Mouse (Mus musculus) heart, postnatal 0 days (tissue): ENCODE measurements at regions not wholly inside any gene's neighbourhood (a gene's known extent, or its start where the extent isn't known, plus 50 kb on each side); places are given as distances from the start of the nearest gene placed in this dataset.

Source experiments
- ATAC-seq: fragments of 200-750 bp; cut with Nextera tagmentation; 2 replicates; pipeline ENCODE4 v1.8.0; 2017; ENCODE audit warnings: low read depth, moderate number of reproducible peaks, moderate library complexity; ENCODE audit not compliant: insufficient read depth
- DNase-seq: peaks from one replicate; pipeline ENCODE4 v3.0.0-alpha.2; 2016; ENCODE audit warnings: low spot score
- H3K27ac ChIP-seq: fragments of 300-500 bp; sonication (generic); 2 replicates; pipeline ENCODE4 v1.5.1; 2014; ENCODE audit warnings: low read depth, mild to moderate bottlenecking
- H3K27me3 ChIP-seq: fragments of 300-500 bp; sonication (generic); 2 replicates; pipeline ENCODE4 v1.6.1; 2014; ENCODE audit warnings: low read length, mixed read lengths; ENCODE audit not compliant: control insufficient read depth, insufficient read depth
- H3K36me3 ChIP-seq: fragments of 300-500 bp; sonication (generic); replicated peaks from 2 replicates; pipeline ENCODE4 v1.6.1; 2014; ENCODE audit warnings: low read length, mixed read lengths; ENCODE audit not compliant: control insufficient read depth, insufficient read depth
- H3K4me1 ChIP-seq: fragments of 300-500 bp; sonication (generic); 2 replicates; pipeline ENCODE4 v1.6.1; 2014; ENCODE audit warnings: antibody characterized with exemption; ENCODE audit not compliant: control insufficient read depth, insufficient read depth
- H3K4me2 ChIP-seq: fragments of 300-500 bp; sonication (generic); 2 replicates; pipeline ENCODE4 v1.6.1; 2014; ENCODE audit warnings: low read depth, mild to moderate bottlenecking, low read length, moderate library complexity
- H3K4me3 ChIP-seq: fragments of 300-500 bp; sonication (generic); 2 replicates; pipeline ENCODE4 v1.5.1; 2014; ENCODE audit warnings: low read depth, low read length
- H3K9ac ChIP-seq: fragments of 300-500 bp; sonication (generic); replicated peaks from 2 replicates; pipeline ENCODE4 v1.6.1; 2014; ENCODE audit warnings: low read depth, low read length, mixed read lengths
- H3K9me3 ChIP-seq: fragments of 300-500 bp; sonication (generic); replicated peaks from 2 replicates; pipeline ENCODE4 v1.6.1; 2016; ENCODE audit warnings: low read length; ENCODE audit not compliant: control insufficient read depth
- CTCF ChIP-seq: IDR thresholded peaks from 2 replicates; pipeline ENCODE4 v1.5.1; 2016; ENCODE audit warnings: antibody characterized with exemption, control low read depth, low read depth
- EP300 ChIP-seq: IDR thresholded peaks from 2 replicates; pipeline ENCODE4 v1.6.1; 2016; ENCODE audit warnings: antibody characterized with exemption, low read depth
- WGBS: fragments of 180-500 bp; shearing (Covaris S2); extraction: QIAGEN DNeasy Blood & Tissue Kit; methylation state at CpG from one replicate; pipeline ENCODE4 v1.1.7; 2014; 5-methylcytosine and 5-hydroxymethylcytosine counted together

- TF ChIP-seq EP300 (no peak), CTCF (no peak)
- DNase-seq: no peak
- H3K36me3 ChIP-seq: no peaks in the 10 kb centered on the region
- no peak overlapping the region for H3K9ac ChIP-seq
- no peak overlapping the region for H3K27ac ChIP-seq
- no peak for ATAC-seq
- H3K4me1 ChIP-seq: no peaks in the 10 kb centered on the region
- no peaks in the 10 kb centered on the region for H3K9me3 ChIP-seq
- no peak overlapping the region for H3K4me2 ChIP-seq
- H3K4me3 ChIP-seq: no peak overlapping the region
- H3K27me3 ChIP-seq: no peaks in the 10 kb centered on the region
Observed at GRCm38 (mm10) chr17:61647576-61647975, 1233.5 kb downstream of the Efna5 start.

- WGBS: 79% methylated on average over 4 of the region's 4 CpGs
Observed at GRCm38 (mm10) chr17:61608286-61608685, 1272.8 kb downstream of the Efna5 start.

GRCm38 (mm10) chr17:61606729-61607481 is 1274.2 kb downstream of the Efna5 start:
- H3K27ac ChIP-seq: no peak overlapping the region
- no peaks in the 10 kb centered on the region for H3K27me3 ChIP-seq
- no peak overlapping the region for H3K4me2 ChIP-seq
- H3K4me1 ChIP-seq: no peaks in the 10 kb centered on the region
- DNase-seq (no peak), ATAC-seq (no peak)
- H3K9ac ChIP-seq: no peak overlapping the region
- H3K36me3 ChIP-seq: no peaks in the 10 kb centered on the region
- 76% methylated on average over 14 of the region's 14 CpGs for WGBS
- H3K4me3 ChIP-seq: no peak overlapping the region
- 0 out of 2 replicates have a peak, but pooled peaks cover 4% of the 10 kb centered on the region for H3K9me3 ChIP-seq
- TF ChIP-seq CTCF (no peak), EP300 (no peak)

More at GRCm38 (mm10) chr17:61608286-61608685, 1272.8 kb downstream of the Efna5 start:
- no peak overlapping the region for H3K4me3 ChIP-seq
- H3K9me3 ChIP-seq: no peaks in the 10 kb centered on the region
- no peaks in the 10 kb centered on the region for H3K4me1 ChIP-seq
- H3K27ac ChIP-seq: no peak overlapping the region
- no peaks in the 10 kb centered on the region for H3K36me3 ChIP-seq
- TF ChIP-seq CTCF (no peak), EP300 (no peak)
- ATAC-seq (no peak), DNase-seq (no peak)
- no peak overlapping the region for H3K9ac ChIP-seq
- H3K4me2 ChIP-seq: no peak overlapping the region
- no peaks in the 10 kb centered on the region for H3K27me3 ChIP-seq

GRCm38 (mm10) chr17:61604246-61604645 is 1276.9 kb downstream of the Efna5 start:
- no peaks in the 10 kb centered on the region for H3K36me3 ChIP-seq
- TF ChIP-seq EP300 (no peak), CTCF (no peak)
- H3K27me3 ChIP-seq: no peaks in the 10 kb centered on the region
- no peak overlapping the region for H3K27ac ChIP-seq
- H3K9ac ChIP-seq: no peak overlapping the region
- no peak overlapping the region for H3K4me3 ChIP-seq
- WGBS: 72% methylated on average over 5 of the region's 5 CpGs
- 0 out of 2 replicates have a peak, but pooled peaks cover 11% of the 10 kb centered on the region for H3K9me3 ChIP-seq
- H3K4me2 ChIP-seq: no peak overlapping the region
- ATAC-seq (no peak), DNase-seq (no peak)
- H3K4me1 ChIP-seq: no peaks in the 10 kb centered on the region

GRCm38 (mm10) chr17:61589255-61589654 is 1291.9 kb downstream of the Efna5 start:
- no peak overlapping the region for H3K4me2 ChIP-seq
- H3K27ac ChIP-seq: no peak overlapping the region
- no peaks in the 10 kb centered on the region for H3K4me1 ChIP-seq
- DNase-seq: no peak
- H3K9me3 ChIP-seq: no peaks in the 10 kb centered on the region
- no peak overlapping the region for H3K4me3 ChIP-seq
- 54% methylated on average over 2 of the region's 2 CpGs for WGBS
- H3K36me3 ChIP-seq: no peaks in the 10 kb centered on the region
- H3K27me3 ChIP-seq: no peaks in the 10 kb centered on the region
- no peak for ATAC-seq
- H3K9ac ChIP-seq: no peak overlapping the region
- TF ChIP-seq EP300 (no peak), CTCF (no peak)

- no peak for TF ChIP-seq CTCF
- DNase-seq (no peak), ATAC-seq (no peak)
- Histone ChIP-seq H3K27ac (no peak overlapping the region), H3K4me2 (no peak overlapping the region), H3K9ac (no peak overlapping the region), H3K27me3 (no peaks in the 10 kb centered on the region), H3K9me3 (no peaks in the 10 kb centered on the region; the same call in 1 of the 2 replicates), H3K4me1 (no peaks in the 10 kb centered on the region), H3K4me3 (no peak overlapping the region), H3K36me3 (no peaks in the 10 kb centered on the region)
- WGBS: 75% methylated on average over 3 of the region's 3 CpGs
Observed at GRCm38 (mm10) chr17:61578895-61579294, 1302.2 kb downstream of the Efna5 start.
